Mouse (Mus musculus) hindbrain, embryonic 14.5 days (tissue): ENCODE measurements at regions not wholly inside any gene's neighbourhood (a gene's known extent, or its start where the extent isn't known, plus 50 kb on each side); places are given as distances from the start of the nearest gene placed in this dataset.

Experiments
- ATAC-seq: fragments of 200-750 bp; cut with Nextera tagmentation; 2 replicates; pipeline ENCODE4 v1.8.0; 2017; ENCODE audit warnings: moderate number of reproducible peaks, mild to moderate bottlenecking, moderate TSS enrichment, moderate library complexity; ENCODE audit not compliant: low FRiP score
- DNase-seq: peaks from one replicate; pipeline ENCODE4 v3.0.0-alpha.2; 2015; ENCODE audit warnings: low spot score
- H3K27ac ChIP-seq: fragments of 300-500 bp; sonication (generic); 2 replicates; pipeline ENCODE4 v1.5.1; 2014; ENCODE audit warnings: mild to moderate bottlenecking, moderate library complexity
- H3K27me3 ChIP-seq: fragments of 300-500 bp; sonication (generic); 2 replicates; pipeline ENCODE4 v1.6.1; 2014; ENCODE audit warnings: mild to moderate bottlenecking, low read length, mixed read lengths; ENCODE audit not compliant: control insufficient read depth, insufficient read depth
- H3K36me3 ChIP-seq: fragments of 300-500 bp; sonication (generic); replicated peaks from 2 replicates; pipeline ENCODE4 v1.6.1; 2014; ENCODE audit not compliant: control insufficient read depth, insufficient read depth
- H3K4me1 ChIP-seq: fragments of 300-500 bp; sonication (generic); replicated peaks from 2 replicates; pipeline ENCODE4 v1.6.1; 2014; ENCODE audit warnings: antibody characterized with exemption, low read length, mixed read lengths; ENCODE audit not compliant: control insufficient read depth, insufficient read depth
- H3K4me2 ChIP-seq: fragments of 300-500 bp; sonication (generic); replicated peaks from 2 replicates; pipeline ENCODE4 v1.6.1; 2014; ENCODE audit warnings: mild to moderate bottlenecking, moderate library complexity
- H3K4me3 ChIP-seq: fragments of 300-500 bp; sonication (generic); replicated peaks from 2 replicates; pipeline ENCODE4 v1.5.1; 2014; ENCODE audit warnings: mild to moderate bottlenecking, low read length
- H3K9ac ChIP-seq: fragments of 300-500 bp; sonication (generic); 2 replicates; pipeline ENCODE4 v1.6.1; 2014
- H3K9me3 ChIP-seq: fragments of 300-500 bp; sonication (generic); 2 replicates; pipeline ENCODE4 v1.6.1; 2016; ENCODE audit warnings: low read length; ENCODE audit not compliant: control insufficient read depth
- WGBS: fragments of 180-500 bp; shearing (Covaris S2); extraction: QIAGEN DNeasy Blood & Tissue Kit; methylation state at CpG from one replicate; pipeline ENCODE4 v1.1.7; 2014; 5-methylcytosine and 5-hydroxymethylcytosine counted together

DNA sequence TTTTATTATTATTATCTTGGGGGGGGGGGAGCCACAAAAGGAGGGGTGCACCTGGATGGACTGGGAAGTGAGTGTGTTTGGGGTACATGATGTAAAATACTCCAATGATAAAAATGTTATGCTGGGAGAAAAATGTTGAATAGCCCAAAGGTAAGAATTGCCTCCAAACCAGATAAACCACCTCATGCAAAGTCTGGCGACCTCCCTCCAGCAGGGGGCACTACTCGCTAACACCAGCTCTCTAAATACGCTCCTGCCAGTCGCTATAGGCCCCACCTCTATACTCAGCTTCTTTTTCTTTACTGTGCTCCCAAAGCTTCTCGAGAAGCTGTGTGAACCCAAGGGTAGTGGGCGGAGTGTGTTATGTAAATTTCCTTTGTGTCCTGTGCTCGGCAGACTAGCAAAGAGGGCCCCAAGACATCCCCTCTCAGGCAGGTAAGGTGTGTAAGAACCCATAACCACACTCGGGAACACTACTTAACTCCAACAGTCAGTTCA is 357.0 kb downstream of the Wdr11 start:
- no peaks in the 10 kb centered on the region for H3K9me3 ChIP-seq
- WGBS, result 73% methylated on average over 8 of the region's 8 CpGs
- no peak for DNase-seq
- no peak overlapping the region for H3K4me3 ChIP-seq
- no peaks in the 10 kb centered on the region for H3K4me1 ChIP-seq
- no peak overlapping the region for H3K9ac ChIP-seq
- no peaks in the 10 kb centered on the region for H3K27me3 ChIP-seq
- no peak for ATAC-seq
- no peak overlapping the region for H3K27ac ChIP-seq
- H3K4me2 ChIP-seq, result no peak overlapping the region
- H3K36me3 ChIP-seq, result no peaks in the 10 kb centered on the region

DNA sequence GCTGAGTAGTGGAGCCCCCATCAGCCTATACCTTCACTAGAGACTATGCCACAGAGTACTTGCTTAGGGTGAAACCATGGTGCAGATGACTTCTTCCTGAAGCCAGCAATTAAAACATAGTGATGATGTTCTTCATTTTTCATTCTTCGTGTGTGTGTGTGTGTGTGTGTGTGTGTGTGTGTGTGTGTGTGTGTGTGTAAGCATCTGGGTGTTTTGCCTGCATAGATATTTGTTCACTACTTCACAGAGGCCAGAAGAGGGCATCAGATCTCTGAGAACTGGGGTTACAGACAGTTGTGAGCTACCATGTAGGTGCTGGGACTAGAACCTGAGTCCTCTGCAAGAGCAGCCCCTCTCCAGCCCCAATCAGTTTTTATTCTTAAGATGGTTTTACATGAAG is 358.8 kb downstream of the Wdr11 start:
- H3K4me3 ChIP-seq, result no peak overlapping the region
- no peaks in the 10 kb centered on the region for H3K4me1 ChIP-seq
- no peaks in the 10 kb centered on the region for H3K27me3 ChIP-seq
- 100% methylated on average over 1 of the region's 1 CpGs for WGBS
- no peaks in the 10 kb centered on the region for H3K9me3 ChIP-seq
- no peak overlapping the region for H3K27ac ChIP-seq
- no peak overlapping the region for H3K4me2 ChIP-seq
- DNase-seq, result no peak
- no peak for ATAC-seq
- no peaks in the 10 kb centered on the region for H3K36me3 ChIP-seq
- no peak overlapping the region for H3K9ac ChIP-seq

DNA sequence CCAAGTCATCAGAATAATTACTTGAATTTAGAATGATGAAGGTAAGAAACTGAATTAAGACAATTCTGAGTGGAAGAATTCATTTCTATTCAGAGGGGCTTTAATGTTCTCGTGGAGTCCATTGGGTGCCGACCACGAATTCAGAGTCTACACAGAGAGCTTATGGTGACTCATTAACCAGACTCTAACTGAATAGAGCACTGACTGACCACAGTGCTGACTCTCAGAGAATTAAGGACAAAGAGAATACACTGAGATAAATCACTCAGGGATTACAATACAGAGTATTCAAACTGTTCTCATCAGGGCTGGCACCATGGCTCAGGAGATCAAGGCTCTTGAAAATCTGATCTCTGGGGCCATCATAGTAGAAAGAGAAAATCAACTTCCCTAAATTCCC is 366.7 kb downstream of the Wdr11 start:
- no peak overlapping the region for H3K9ac ChIP-seq
- 46% methylated on average over 3 of the region's 3 CpGs for WGBS
- ATAC-seq, result no peak

DNA sequence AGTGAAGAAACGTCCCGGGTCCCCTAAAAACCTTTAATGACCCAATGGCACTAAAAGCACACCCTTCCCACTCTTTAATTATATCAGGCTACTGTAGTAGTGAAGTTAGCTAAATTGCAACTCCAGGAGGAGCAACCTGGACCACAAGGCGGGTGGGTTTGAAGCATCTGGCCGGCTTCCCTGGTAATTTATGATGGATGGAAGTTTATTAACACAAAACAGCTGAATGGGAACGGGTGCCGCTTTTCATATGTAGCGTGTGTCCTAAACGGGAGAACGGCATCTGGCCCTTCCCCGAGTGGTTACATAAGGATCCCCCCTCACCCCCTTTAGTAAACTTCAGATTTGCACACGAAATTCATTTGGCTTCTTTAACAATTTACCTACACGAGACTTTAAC is 370.9 kb downstream of the Wdr11 start:
- 59% methylated on average over 12 of the region's 12 CpGs for WGBS
- H3K4me1 ChIP-seq, result no peaks in the 10 kb centered on the region
- no peak overlapping the region for H3K27ac ChIP-seq
- ATAC-seq (no peak), DNase-seq (no peak)
- no peak overlapping the region for H3K9ac ChIP-seq
- H3K4me3 ChIP-seq, result no peak overlapping the region
- no peak overlapping the region for H3K4me2 ChIP-seq
- H3K36me3 ChIP-seq, result no peaks in the 10 kb centered on the region
- no peaks in the 10 kb centered on the region for H3K9me3 ChIP-seq
- H3K27me3 ChIP-seq, result no peaks in the 10 kb centered on the region

More for the DNA sequence above, 366.7 kb downstream of the Wdr11 start:
- no peak for DNase-seq
- Histone ChIP-seq H3K27me3 (no peaks in the 10 kb centered on the region), H3K4me2 (no peak overlapping the region), H3K9me3 (no peaks in the 10 kb centered on the region), H3K4me1 (no peaks in the 10 kb centered on the region), H3K27ac (no peak overlapping the region), H3K36me3 (no peaks in the 10 kb centered on the region), H3K4me3 (no peak overlapping the region)

DNA sequence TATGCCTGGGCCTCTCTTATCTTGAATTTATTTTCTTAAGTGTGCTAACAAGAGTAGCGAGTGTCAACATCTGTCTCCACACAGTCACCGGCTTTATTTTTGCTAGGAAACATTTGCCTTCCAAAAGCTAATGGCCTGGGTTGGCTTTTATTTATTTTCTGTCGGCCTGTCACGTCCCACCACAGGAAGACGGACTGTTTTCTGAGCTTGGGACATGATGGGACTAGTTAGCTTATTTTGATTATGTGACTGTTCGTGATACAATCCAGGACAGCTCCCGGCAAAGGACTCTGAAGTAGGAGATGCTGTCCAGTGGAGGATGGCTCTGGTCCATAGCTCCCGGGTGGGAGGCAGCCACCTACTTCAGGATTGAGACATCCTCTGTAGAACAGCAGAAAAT is 372.5 kb downstream of the Wdr11 start:
- no peak for ATAC-seq
- 84% methylated on average over 8 of the region's 8 CpGs for WGBS

DNA sequence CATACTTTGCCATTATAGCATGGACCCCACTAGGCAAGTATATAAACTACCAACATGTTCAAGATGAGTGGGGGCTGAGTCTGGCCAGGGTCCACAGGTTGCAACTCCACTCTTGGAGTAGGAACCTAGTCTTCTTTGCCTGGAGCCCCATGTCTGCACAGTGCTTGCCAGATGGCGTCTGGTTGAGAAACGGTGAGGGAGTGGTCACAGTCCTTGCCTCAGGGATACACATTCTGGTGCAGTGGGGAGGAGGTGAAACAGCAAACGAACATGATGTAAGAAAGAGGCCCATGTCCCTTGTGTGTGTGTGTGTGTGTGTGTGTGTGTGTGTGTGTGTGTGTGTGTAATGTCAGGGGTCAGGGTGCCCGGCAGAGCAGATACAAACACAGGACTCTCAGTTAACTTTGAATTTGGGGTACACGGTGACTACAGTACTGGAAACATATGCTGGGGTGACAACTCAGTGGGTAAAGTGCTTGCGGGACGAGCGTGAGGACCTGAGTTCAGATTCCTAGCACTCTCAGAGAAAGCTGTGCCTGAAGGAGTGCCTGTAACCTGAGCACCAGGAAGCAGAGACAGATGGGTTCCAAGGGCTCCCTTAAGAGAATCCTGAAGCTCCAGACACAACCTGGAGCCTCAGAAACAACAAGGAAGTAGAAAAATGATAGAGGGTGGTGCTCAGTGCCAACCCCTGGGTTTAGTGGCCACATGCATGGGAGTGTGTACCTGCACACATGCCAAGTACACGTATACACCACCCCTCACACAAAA is 373.8 kb downstream of the Wdr11 start:
- ATAC-seq (no peak), DNase-seq (no peak)
- 82% methylated on average over 9 of the region's 9 CpGs for WGBS

More for the DNA sequence above, 372.5 kb downstream of the Wdr11 start:
- Histone ChIP-seq H3K9me3 (no peaks in the 10 kb centered on the region), H3K4me2 (no peak overlapping the region), H3K27ac (no peak overlapping the region), H3K27me3 (no peaks in the 10 kb centered on the region), H3K36me3 (no peaks in the 10 kb centered on the region), H3K9ac (no peak overlapping the region), H3K4me1 (no peaks in the 10 kb centered on the region), H3K4me3 (no peak overlapping the region)
- no peak for DNase-seq

DNA sequence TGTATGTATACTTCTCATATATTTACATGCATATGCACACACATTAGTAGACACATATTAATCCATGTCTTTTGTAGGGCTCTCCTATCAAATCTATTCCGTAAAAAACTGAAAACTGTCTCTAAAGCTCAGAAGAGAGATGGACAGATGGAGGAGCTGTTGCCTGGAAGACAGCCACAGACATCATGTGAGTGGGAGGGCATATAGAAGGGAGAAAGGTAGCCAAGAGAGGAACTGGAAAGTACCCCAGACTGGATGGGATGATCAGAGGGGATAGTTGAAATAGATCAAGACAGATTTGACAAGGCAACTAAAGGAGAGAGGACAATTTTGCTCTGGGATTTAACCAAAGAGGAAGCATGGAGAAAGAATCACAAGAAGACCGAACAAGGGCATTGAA is 375.1 kb downstream of the Wdr11 start:
- no peak for ATAC-seq
- Histone ChIP-seq H3K27ac (no peak overlapping the region), H3K4me1 (no peaks in the 10 kb centered on the region), H3K27me3 (no peaks in the 10 kb centered on the region), H3K9me3 (no peaks in the 10 kb centered on the region), H3K9ac (no peak overlapping the region), H3K36me3 (no peaks in the 10 kb centered on the region), H3K4me2 (no peak overlapping the region), H3K4me3 (no peak overlapping the region)
- WGBS, result 94% methylated on average over 2 of the region's 2 CpGs
- no peak for DNase-seq

More for the DNA sequence above, 373.8 kb downstream of the Wdr11 start:
- no peaks in the 10 kb centered on the region for H3K27me3 ChIP-seq
- no peaks in the 10 kb centered on the region for H3K9me3 ChIP-seq
- H3K27ac ChIP-seq, result no peak overlapping the region
- H3K9ac ChIP-seq, result no peak overlapping the region
- no peaks in the 10 kb centered on the region for H3K36me3 ChIP-seq
- no peak overlapping the region for H3K4me2 ChIP-seq
- H3K4me3 ChIP-seq, result no peak overlapping the region
- no peaks in the 10 kb centered on the region for H3K4me1 ChIP-seq

DNA sequence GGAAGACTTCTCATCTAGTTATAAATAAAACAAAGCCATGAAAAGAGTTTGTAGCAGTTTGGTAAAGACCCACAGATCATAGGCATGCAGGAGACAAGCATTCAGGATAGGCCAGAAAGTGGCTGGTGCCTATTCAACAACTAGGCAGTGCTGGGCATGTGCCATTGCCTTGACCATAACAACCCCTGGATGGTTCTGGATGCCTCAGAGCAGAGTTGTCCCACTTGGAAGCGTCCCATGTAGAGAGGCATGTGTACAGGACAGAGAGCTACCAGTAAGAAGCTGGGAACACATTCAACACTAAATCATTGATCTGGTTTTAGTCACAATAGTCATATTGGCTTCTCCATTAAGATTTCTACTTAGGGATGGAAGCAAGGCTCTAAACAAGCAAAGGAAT is 378.5 kb downstream of the Wdr11 start:
- DNase-seq (no peak), ATAC-seq (no peak)
- Histone ChIP-seq H3K27ac (no peak overlapping the region), H3K27me3 (no peaks in the 10 kb centered on the region), H3K9me3 (no peaks in the 10 kb centered on the region), H3K9ac (no peak overlapping the region), H3K4me2 (no peak overlapping the region), H3K4me1 (no peaks in the 10 kb centered on the region), H3K36me3 (no peaks in the 10 kb centered on the region), H3K4me3 (no peak overlapping the region)
- WGBS, result 92% methylated on average over 1 of the region's 1 CpGs

DNA sequence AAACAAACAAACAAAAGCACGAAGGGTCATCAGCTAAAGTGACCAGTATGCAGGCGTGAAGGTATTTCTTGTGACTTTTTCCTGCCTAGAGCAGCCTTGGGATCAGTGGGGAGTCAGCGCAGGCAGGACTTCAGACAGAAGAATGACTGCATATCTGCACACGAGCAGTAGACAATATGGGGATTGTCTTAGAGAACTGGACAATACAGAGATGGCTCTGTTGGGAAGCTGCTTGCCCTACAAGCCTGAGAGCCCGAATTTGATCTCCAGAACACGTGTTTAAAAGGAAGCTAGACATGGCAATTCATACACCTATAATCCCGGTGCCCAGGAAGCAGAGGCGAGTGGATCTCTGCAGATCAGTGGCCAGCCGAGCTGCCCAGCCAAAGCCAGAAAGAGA is 382.5 kb downstream of the Wdr11 start:
- H3K4me3 ChIP-seq, result no peak overlapping the region
- no peaks in the 10 kb centered on the region for H3K27me3 ChIP-seq
- WGBS, result 78% methylated on average over 9 of the region's 9 CpGs
- H3K4me1 ChIP-seq, result no peaks in the 10 kb centered on the region
- H3K27ac ChIP-seq, result no peak overlapping the region
- DNase-seq (no peak), ATAC-seq (no peak)
- no peak overlapping the region for H3K4me2 ChIP-seq
- no peak overlapping the region for H3K9ac ChIP-seq
- H3K36me3 ChIP-seq, result no peaks in the 10 kb centered on the region
- H3K9me3 ChIP-seq, result no peaks in the 10 kb centered on the region

DNA sequence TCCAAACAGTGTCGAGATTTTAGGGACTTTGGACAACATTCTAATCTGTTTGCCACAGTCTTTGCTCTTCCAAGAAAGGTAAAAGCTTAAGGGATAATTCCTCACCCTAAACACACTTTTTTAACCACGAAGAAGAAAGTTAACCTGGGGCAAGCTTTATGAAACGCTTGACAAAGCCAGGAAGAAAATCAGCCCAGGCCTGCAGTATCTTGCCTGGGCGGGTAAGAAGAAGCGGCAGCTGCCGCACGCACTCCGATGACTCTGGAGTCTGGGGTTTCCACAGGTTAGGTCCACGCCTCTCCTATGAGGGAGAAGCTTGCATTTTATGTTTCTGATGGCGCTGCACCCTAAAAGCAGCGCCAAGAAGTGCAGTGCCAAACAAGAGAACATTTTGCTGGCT is 383.2 kb downstream of the Wdr11 start:
- H3K4me1 ChIP-seq, result no peaks in the 10 kb centered on the region
- no peak for DNase-seq
- no peak for ATAC-seq
- no peak overlapping the region for H3K27ac ChIP-seq
- WGBS, result 81% methylated on average over 11 of the region's 11 CpGs
- no peak overlapping the region for H3K4me3 ChIP-seq
- no peak overlapping the region for H3K4me2 ChIP-seq
- no peaks in the 10 kb centered on the region for H3K27me3 ChIP-seq
- H3K9ac ChIP-seq, result no peak overlapping the region
- H3K36me3 ChIP-seq, result no peaks in the 10 kb centered on the region
- no peaks in the 10 kb centered on the region for H3K9me3 ChIP-seq
